Mouse (Mus musculus) cerebellum, adult 2 months (tissue): Measurements from ENCODE around the gene Myo3b. TPM values are rescaled to one million over a fixed set of nuclear protein-coding genes. Genes with fewer than 3 reads are reported as not detected.

Experiments
- DNase-seq, 2 experiments: peaks; one replicate each; pipeline ENCODE4 v3.0.0; 2021
- H3K27ac ChIP-seq: fragments of 200-500 bp; 2 replicates; pipeline ENCODE4 v1.5.1; 2012; ENCODE audit warnings: low read length, control low read depth, inconsistent platforms; ENCODE audit not compliant: insufficient read depth
- H3K27me3 ChIP-seq: fragments of 200-500 bp; 2 replicates; pipeline ENCODE4 v1.6.1; 2012; ENCODE audit warnings: inconsistent platforms, mild to moderate bottlenecking, low read length, moderate library complexity; ENCODE audit not compliant: control insufficient read depth, insufficient read depth
- H3K4me1 ChIP-seq: fragments of 200-500 bp; 2 replicates; pipeline ENCODE4 v1.6.1; 2011; ENCODE audit warnings: low read length; ENCODE audit not compliant: control insufficient read depth, insufficient read depth
- H3K4me3 ChIP-seq: fragments of 200-500 bp; replicated peaks from 2 replicates; pipeline ENCODE3; 2011; ENCODE audit warnings: mild to moderate bottlenecking, low read depth, low read length, control low read depth; ENCODE audit not compliant: insufficient read depth
- CTCF ChIP-seq: fragments of 200-500 bp; IDR thresholded peaks from 2 replicates; pipeline ENCODE4 v1.5.1; 2011; ENCODE audit warnings: low read depth, mild to moderate bottlenecking, control low read depth, low read length, moderate library complexity, borderline replicate concordance; ENCODE audit not compliant: insufficient read depth
- POLR2A ChIP-seq: fragments of 200-500 bp; IDR thresholded peaks from 2 replicates; pipeline ENCODE4 v1.6.1; 2011; ENCODE audit warnings: low read length, control low read depth, borderline replicate concordance; ENCODE audit not compliant: insufficient read depth
- WGBS: fragments of 180-500 bp; shearing (Covaris S2); methylation state at CpG from one replicate; pipeline ENCODE4 v1.1.7; 2018; 5-methylcytosine and 5-hydroxymethylcytosine counted together
- polyA plus RNA-seq: library from polyadenylated mRNA; depleted of rRNA; stranded (reverse); fragments of >200 nt; gene quantifications from 2 replicates; pipeline ENCODE4 v1.2.3, GENCODE M21; 2012

Myo3b gene
- polyA plus RNA-seq, 1 experiment: 0.08 TPM

DNA sequence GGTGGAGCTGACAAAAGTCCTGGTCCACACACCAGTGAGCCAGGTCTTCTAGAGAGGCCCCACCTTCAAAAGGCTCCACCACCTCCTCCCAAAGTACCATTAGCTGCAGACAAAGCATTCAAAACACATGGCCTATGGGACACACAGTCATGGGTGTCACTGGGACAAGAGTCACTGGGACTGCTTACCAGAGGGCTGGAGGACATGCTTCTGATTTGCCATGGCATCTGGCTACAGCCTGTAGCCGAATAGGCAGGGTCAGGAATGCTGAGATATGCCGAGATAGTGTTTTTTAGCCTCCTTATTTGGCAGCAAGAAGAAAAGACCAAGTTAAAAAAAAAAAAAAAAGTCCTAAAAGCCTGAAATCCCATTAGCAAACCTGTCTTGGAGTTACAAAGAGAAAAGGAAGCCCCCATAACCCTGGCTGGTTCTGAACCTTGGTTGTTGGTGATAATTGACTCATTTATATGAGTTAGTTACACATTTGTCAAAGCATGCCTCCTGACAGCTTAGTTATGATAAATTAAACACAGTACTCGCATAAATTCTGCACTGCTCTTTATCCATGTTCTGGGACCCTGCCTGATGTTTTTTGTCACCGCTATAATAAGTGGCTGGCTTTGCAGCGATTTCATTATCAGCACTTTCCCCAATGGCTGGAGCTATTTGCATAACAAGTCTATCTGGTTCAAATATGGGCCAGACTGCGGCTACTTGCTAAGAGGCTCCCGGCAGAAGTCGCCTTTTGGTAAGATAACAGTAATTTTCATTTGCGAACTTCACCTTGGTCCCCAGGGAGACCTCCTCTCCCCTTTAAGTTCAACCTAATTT, 156.7 kb downstream of the Myo3b start:
- Histone ChIP-seq H3K27me3 (no peaks in the 10 kb centered on the region; the same call in 1 of the 2 replicates), H3K4me1 (no peaks in the 10 kb centered on the region), H3K4me3 (no peak overlapping the region), H3K27ac (no peak overlapping the region)
- TF ChIP-seq CTCF (no peak), POLR2A (no peak)
- no peak for DNase-seq
- 77% methylated on average over 9 of the region's 9 CpGs for WGBS

DNA sequence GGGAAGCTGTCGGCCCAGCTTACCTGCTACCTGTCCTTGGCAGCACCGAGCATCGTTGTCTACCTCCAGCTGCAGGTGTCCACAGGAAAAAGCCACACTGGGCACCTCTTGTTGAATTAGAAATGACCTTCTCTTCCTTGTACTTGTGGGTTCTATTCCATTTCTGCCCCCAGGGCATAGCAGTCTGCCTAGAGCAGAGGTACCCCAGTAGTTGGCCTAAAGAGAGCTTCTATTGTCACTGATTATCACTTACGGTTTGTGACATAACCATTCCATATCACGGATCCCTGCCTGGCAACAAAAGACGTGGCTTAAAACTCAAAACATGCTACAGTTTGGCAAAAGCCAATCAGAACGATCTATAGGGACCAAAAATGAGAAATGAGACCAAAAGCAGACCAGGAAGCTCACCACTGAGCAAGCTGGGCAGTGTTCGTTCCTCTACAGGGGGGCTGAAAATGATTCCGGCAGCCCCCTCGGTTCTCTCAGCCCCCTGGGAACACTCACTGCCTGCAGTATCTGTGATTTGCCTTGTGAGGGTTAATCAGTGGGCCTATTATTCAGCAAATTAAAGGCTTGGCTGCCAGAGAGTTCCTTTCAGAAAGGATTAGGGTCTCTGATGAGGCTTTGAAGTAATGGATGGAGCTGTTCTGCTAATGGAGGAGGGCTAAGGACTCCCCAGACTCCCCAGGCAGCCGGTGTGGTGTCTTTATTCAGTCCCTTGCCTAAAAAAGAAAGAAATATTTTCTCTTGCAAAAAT, 163.1 kb downstream of the Myo3b start:
- no peak overlapping the region for H3K27ac ChIP-seq
- H3K27me3 ChIP-seq: no peaks in the 10 kb centered on the region
- no peaks in the 10 kb centered on the region for H3K4me1 ChIP-seq
- no peak for TF ChIP-seq POLR2A
- WGBS: 29% methylated on average over 11 of the region's 11 CpGs
- H3K4me3 ChIP-seq: no peak overlapping the region
- no peak for DNase-seq

DNA sequence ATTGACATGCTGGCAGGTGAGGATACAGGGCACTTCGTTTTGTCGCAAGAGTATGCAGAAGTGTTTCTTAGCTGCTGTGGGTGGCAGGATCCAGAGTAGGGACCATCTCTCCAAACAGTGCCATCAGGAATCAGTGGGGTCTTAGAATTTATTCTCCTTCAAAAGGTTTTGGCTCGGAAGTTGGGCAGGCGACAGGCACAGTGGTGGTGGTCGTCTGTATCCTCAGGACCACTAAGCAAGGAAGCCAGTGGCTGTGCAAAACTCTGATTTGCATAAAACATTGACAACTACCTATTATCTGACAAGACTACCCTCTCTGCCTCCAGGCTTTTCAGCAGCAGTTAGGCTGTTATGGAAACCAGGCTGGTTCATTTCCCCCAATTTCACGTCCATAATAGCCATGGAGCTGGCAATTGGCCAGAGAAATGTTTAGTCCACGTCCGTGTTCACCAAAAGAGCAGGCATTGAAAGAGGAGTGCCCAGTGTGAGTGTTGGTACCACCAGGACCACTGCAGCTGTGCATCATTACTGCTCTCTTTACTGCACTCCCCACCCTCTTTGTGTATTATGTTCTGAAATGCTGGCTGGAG, 163.7 kb downstream of the Myo3b start:
- TF ChIP-seq CTCF (no peak), POLR2A (no peak)
- H3K4me1 ChIP-seq: no peaks in the 10 kb centered on the region
- DNase-seq: no peak
- no peak overlapping the region for H3K27ac ChIP-seq
- H3K27me3 ChIP-seq: no peaks in the 10 kb centered on the region
- H3K4me3 ChIP-seq: no peak overlapping the region
- 12% methylated on average over 8 of the region's 8 CpGs for WGBS

DNA sequence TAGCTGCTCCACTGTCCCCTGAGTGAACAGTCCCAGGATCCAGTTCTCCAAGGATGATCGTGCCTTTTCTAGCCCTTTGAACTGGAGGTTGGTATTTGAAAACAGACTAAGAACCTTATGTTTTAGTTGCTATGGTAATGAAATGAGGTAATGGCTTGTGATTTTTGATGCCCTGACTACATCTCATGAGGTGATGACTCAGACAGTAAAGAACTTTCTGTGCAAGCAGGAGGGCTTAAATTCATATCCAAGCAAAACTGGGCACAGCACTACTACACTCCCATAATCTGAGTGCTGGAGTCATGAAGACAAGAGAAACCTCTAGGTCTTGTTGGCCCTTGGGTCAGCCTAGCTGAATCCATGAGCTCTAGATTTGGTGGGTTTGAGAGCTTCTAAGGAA, 169.5 kb downstream of the Myo3b start:
- DNase-seq: no peak
- no peak for TF ChIP-seq CTCF
- TF ChIP-seq POLR2A: no peak
- WGBS: 83% methylated on average over 1 of the region's 1 CpGs

DNA sequence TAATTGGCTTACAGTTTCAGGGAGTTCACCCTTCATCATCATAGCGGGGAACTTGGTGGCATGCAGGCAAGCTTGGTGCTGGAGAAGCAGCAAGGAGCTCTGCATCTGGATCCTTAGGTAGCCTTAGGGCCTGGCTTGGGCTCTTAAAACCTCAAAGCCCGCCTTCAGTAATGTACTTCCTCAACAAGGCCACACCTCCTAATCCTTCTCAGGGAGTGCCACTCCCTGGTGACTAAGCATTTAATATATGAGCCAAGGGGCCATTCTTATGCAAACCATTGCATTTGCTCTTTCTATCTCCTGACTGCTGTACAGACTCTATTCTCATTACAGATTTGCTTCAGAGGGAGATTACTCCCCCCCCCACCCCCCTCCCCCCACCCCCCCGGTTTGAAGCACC, 170.9 kb downstream of the Myo3b start:
- no peak for DNase-seq
- H3K27me3 ChIP-seq: no peaks in the 10 kb centered on the region; the same call in 1 of the 2 replicates
- 91% methylated on average over 3 of the region's 3 CpGs for WGBS
- TF ChIP-seq POLR2A (no peak), CTCF (no peak)
- H3K4me1 ChIP-seq: no peaks in the 10 kb centered on the region
- H3K27ac ChIP-seq: no peak overlapping the region
- no peak overlapping the region for H3K4me3 ChIP-seq

More for the DNA sequence above, 169.5 kb downstream of the Myo3b start:
- no peak overlapping the region for H3K27ac ChIP-seq
- no peaks in the 10 kb centered on the region for H3K4me1 ChIP-seq
- H3K4me3 ChIP-seq: no peak overlapping the region
- no peaks in the 10 kb centered on the region for H3K27me3 ChIP-seq

DNA sequence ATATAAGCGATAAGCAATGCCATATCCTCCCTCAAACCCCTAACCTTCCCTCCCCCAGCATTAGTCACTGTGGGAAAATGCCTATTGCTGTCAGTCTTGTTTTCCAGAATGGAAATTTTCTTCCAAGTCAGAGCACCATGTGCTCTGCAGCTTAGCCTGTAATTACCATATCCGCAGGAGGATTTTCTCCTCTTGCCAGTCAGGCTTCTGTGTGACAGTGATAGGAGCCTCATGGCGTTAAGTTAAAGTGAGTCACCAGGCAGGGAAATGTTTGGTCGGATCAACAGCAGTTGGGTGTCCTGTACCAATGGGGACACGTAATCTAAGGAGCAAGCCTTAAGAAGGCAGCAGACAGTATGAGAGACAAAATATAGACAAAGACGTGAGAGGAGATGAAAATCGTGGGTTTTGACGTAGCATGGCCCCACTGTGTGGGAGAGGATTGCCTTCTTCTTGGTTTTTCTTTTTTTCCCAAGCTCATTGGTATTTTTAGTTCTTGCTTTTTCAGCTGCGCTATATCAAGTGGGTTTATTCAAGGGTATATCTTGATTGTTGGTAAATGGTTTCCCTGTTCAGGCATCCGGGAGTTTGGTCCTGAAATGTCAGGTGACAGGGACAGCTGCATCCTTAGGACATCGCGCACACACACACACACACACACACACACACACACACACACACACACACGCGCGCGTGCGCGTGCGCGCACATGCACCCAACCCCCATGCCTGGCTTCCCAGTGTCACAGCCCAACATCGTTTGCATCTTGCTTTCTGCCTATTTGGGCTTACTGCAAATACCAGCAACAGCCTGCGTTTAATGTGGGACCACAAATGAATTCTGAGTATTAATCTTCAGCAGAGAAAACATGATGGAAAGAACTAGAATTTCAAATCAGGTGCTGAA, 171.8 kb downstream of the Myo3b start:
- 81% methylated on average over 22 of the region's 22 CpGs for WGBS

DNA sequence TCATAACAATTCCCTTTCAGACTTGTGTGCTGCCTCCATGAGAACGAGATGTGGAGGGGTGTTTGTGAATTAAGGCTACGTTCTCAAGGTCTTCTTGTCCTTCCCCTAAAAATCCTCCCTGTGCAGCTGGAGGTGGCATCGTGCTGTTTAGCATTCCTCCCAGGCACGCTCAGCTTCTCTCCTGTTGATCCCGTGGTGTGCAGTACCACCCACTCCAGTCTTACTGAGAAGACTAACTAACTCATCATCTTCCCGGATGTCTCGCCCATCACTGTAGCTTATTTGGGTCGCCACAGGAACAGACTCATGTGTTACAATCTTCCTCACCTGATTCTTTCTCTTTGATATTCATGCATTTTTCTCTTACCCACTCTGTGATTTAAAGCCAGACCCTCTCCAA, 175.5 kb downstream of the Myo3b start:
- H3K4me3 ChIP-seq: no peak overlapping the region
- TF ChIP-seq CTCF (no peak), POLR2A (no peak)
- H3K27ac ChIP-seq: no peak overlapping the region
- 68% methylated on average over 8 of the region's 8 CpGs for WGBS
- H3K27me3 ChIP-seq: no peaks in the 10 kb centered on the region; the same call in 1 of the 2 replicates
- no peaks in the 10 kb centered on the region; the same call in 1 of the 2 replicates for H3K4me1 ChIP-seq
- DNase-seq: no peak

More for the DNA sequence above, 171.8 kb downstream of the Myo3b start:
- H3K4me3 ChIP-seq: no peak overlapping the region
- no peak overlapping the region for H3K27ac ChIP-seq
- DNase-seq: no peak
- no peaks in the 10 kb centered on the region for H3K4me1 ChIP-seq
- no peaks in the 10 kb centered on the region; the same call in 1 of the 2 replicates for H3K27me3 ChIP-seq
- no peak for TF ChIP-seq CTCF
- no peak for TF ChIP-seq POLR2A
